Mouse (Mus musculus): ENCODE measurements at regions not wholly inside any gene's neighbourhood (a gene's known extent, or its start where the extent isn't known, plus 50 kb on each side); places are given as distances from the start of the nearest gene placed in this dataset.
"Not testable (repeated sequence)": the region's sequence is repeated elsewhere in the genome, so short reads cannot be mapped to it uniquely, and the experiment has no call there.

DNA sequence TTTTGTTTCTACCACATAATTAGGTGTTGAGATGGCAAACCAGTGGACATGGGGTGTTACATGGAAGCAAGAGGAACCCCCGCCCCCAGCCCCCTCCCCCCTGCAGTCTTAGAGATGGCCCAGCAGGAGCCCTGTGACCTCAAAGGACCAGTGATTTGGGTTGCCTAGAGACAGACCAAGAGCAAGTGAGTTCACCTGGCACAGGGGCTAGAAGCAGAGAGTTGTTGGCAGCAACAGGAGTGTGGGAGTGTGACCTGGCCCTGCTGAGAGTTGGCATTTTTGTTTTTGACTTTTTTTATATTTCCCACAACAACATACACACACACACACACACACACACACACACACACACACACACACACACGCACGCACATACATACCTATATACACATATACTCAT is 987.9 kb downstream of the Cdh18 start:
- in situ Hi-C loops (cut with MboI; ENCODE audit: low pct_unique_long_range_greater_than_20kb): no loop called here
- ChIA-PET POLR2A (no interaction called here), CTCF (no interaction called here)
- ATAC-seq: no peak
- no peaks in the 10 kb centered on the region for H3K27me3 ChIP-seq
- DNase-seq (ENCODE audit: low read depth, low spot score): no peak
- no peak for TF ChIP-seq CTCF (IDR thresholded peaks at IDR 0.05)

DNA sequence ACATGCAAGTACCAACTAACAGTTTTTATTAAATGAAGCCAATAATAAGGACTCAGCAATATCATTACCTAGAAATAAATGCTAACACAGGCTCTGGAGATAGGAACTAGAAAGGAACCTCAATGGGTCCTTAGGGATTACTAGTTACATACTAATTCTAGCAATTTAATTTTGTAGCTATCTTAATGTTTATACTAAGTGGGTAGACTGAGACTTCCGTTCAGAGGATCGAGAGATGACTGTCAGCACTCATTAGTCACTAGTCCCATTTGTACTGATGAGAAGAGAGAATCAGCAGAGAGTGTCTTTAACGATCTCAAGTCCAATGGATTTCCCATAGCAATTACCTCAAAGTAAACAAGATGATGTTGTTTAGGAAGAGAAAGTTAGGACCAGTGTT is 988.6 kb downstream of the Cdh18 start:
- DNase-seq (ENCODE audit: low read depth, low spot score) (no peak), ATAC-seq (no peak)
- no peaks in the 10 kb centered on the region for H3K27me3 ChIP-seq
- in situ Hi-C loops (cut with MboI; ENCODE audit: low pct_unique_long_range_greater_than_20kb): no loop called here
- ChIA-PET POLR2A (no interaction called here), CTCF (no interaction called here)
- no peak for TF ChIP-seq CTCF (IDR thresholded peaks at IDR 0.05)

DNA sequence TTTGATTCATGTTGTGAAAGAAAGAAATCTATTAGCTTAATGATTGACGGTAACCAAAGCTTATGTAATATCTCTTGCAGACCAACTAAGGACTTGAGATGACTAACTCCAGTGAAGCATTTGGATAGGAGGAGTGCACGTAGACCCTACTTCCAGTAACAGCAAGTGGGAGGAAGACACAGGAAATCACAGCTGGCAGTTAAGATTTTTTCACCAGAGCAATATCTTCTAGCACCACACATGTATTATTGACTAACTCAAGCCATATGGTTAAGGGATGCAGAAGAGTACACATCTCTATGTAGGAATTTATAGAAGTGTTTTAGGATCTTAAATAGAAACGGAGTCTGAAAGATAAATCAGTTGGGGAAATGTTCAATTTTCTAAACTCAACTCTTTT is 1011.3 kb downstream of the Cdh18 start:
- DNase-seq (ENCODE audit: low read depth, low spot score): no peak
- in situ Hi-C loops (cut with MboI; ENCODE audit: low pct_unique_long_range_greater_than_20kb): no loop called here
- no peak for ATAC-seq
- CTCF ChIA-PET: no interaction called here
- no peaks in the 10 kb centered on the region for H3K27me3 ChIP-seq
- TF ChIP-seq CTCF (IDR thresholded peaks at IDR 0.05): no peak
- POLR2A ChIA-PET: no interaction called here

DNA sequence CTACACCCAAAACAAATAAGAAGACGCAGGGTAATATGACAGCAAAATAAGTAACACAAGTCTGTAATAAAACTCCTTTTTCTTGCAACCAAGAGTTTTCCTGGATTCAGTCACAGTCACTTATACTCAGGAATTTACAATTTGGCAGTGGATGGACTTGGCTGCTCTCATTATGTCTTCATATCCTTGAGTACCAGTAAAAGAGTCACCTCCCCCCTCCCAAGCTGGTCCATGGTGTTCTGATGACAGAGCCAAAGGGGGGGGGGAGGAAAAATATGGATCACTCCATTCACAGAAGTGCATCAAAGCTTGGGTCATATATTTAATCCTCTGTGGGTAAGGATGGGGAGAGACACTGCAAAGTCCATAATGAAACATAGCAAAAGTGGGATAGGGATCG is 1013.4 kb downstream of the Cdh18 start:
- CTCF ChIA-PET: no interaction called here
- TF ChIP-seq CTCF (IDR thresholded peaks at IDR 0.05): no peak
- in situ Hi-C loops (cut with MboI; ENCODE audit: low pct_unique_long_range_greater_than_20kb): no loop called here
- POLR2A ChIA-PET: no interaction called here
- ATAC-seq: peak; percentile 48
- no peaks in the 10 kb centered on the region for H3K27me3 ChIP-seq
- no peak for DNase-seq (ENCODE audit: low read depth, low spot score)

DNA sequence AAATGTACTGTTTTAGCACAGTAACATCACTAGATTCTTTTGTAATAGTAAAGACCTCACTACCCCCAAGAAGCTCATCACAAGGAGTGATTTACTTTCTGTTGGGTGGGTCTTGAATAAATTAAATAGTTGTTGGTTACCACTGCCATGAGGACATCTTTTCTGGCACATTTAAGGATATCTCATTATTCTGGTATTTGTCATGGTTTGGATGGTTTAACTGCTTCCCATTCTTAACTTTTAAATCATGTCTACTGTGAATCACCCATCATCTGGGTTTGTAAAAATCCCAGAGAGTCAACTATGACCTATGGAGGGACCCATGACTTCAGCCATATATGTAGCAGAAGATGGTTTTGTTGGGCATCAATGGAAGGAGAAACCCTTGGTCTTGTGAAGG is 1016.2 kb downstream of the Cdh18 start:
- ATAC-seq (peak; percentile 79), DNase-seq (ENCODE audit: low read depth, low spot score) (no peak)
- TF ChIP-seq CTCF (IDR thresholded peaks at IDR 0.05): no peak
- in situ Hi-C loops (cut with MboI; ENCODE audit: low pct_unique_long_range_greater_than_20kb): no loop called here
- ChIA-PET POLR2A (no interaction called here), CTCF (no interaction called here)
- H3K27me3 ChIP-seq: no peaks in the 10 kb centered on the region

DNA sequence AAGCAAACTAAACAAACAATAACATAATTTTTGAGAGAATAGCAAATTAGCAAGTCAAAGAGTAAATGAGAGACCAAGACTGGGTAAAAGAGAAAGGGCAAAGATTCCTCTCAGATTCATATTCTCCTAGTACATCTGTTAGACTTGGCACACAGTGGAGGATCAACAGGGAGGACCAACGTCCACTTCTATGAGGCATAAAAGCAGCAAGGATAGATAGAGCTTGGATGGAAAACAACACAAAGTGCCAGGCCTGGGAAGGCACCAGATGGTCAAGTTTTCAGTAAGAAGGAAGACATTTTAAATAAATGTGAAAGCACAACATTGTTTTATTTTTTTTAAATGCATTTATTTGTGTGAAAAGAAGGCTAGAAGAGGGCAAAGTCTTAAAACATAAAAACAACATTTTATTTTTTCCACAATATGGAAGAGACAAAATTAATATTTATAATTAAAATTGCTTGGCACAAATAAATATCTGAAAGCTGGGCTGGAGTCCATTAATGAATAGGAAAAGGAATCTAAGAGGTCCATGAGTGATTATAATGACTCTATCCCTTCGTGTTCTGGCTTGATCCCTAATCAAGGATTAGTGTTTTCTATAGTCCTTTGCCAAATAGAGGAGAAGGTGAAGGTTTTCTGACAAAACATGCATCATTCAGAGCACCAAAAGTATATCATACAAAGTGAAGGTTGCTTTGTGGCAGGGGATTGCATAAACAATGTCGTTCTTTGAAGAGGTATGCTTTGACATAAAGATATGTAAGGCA is 1018.2 kb downstream of the Cdh18 start:
- ATAC-seq: no peak
- ChIA-PET CTCF (no interaction called here), POLR2A (no interaction called here)
- no peak for TF ChIP-seq CTCF (IDR thresholded peaks at IDR 0.05)
- H3K27me3 ChIP-seq: no peaks in the 10 kb centered on the region
- in situ Hi-C loops (cut with MboI; ENCODE audit: low pct_unique_long_range_greater_than_20kb): no loop called here
- DNase-seq (ENCODE audit: low read depth, low spot score): no peak

- CTCF ChIA-PET; POLR2A ChIA-PET; H3K27me3 ChIP-seq; in situ Hi-C loops (cut with MboI; ENCODE audit: low pct_unique_long_range_greater_than_20kb); DNase-seq (ENCODE audit: low read depth, low spot score); ATAC-seq: not testable (repeated sequence)
These were observed 1019.8 kb downstream of the Cdh18 start for GRCm38 (mm10) chr15:23568651-23569050.

DNA sequence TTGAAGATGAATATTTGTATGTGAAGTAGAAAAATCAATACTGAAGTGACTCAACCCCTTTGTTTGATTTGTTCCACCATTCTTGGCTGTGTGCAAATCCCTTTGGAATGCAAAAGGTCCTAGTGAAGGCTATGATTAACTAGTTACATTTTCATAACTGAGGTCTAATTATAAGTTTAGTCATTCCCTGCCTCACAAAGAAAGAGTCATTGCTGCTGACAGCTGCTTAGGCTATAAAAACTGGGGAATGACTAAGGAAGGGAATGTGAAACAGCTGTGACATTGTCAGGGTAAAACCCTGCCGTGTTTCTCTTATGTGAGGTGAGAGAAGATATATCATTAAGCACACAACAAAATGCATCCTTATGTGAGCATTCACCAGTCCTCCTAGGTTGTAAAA is 1033.1 kb downstream of the Cdh18 start:
- DNase-seq (ENCODE audit: low read depth, low spot score): peak; percentile 39
- TF ChIP-seq CTCF (IDR thresholded peaks at IDR 0.05): no peak
- ATAC-seq: peak; percentile 97
- POLR2A ChIA-PET: no interaction called here
- in situ Hi-C loops (cut with MboI; ENCODE audit: low pct_unique_long_range_greater_than_20kb): no loop called here
- CTCF ChIA-PET: no interaction called here
- H3K27me3 ChIP-seq: no peaks in the 10 kb centered on the region

- ATAC-seq (no peak), DNase-seq (ENCODE audit: low read depth, low spot score) (no peak)
- in situ Hi-C loops (cut with MboI; ENCODE audit: low pct_unique_long_range_greater_than_20kb): no loop called here
- TF ChIP-seq CTCF (IDR thresholded peaks at IDR 0.05): no peak
- ChIA-PET POLR2A (no interaction called here), CTCF (interaction anchor here (1.7 kb wide), 1 partner anchor 9 kb away, joined by 4 read pairs; no protein-coding TSS in a partner anchor)
- no peaks in the 10 kb centered on the region for H3K27me3 ChIP-seq
These were observed 1041.6 kb downstream of the Cdh18 start for GRCm38 (mm10) chr15:23590451-23590850.

GRCm38 (mm10) chr15:23600445-23600844 is 1051.6 kb downstream of the Cdh18 start:
- POLR2A ChIA-PET: no interaction called here
- no peak for TF ChIP-seq CTCF (IDR thresholded peaks at IDR 0.05)
- DNase-seq (ENCODE audit: low read depth, low spot score) (no peak), ATAC-seq (peak; percentile 31)
- no peaks in the 10 kb centered on the region for H3K27me3 ChIP-seq
- CTCF ChIA-PET: interaction anchor here (1.3 to 1.4 kb wide), 2 partner anchors 9 to 11 kb away, joined by 3 to 4 read pairs; no protein-coding TSS in a partner anchor
- in situ Hi-C loops (cut with MboI; ENCODE audit: low pct_unique_long_range_greater_than_20kb): no loop called here
